Mouse (Mus musculus) hindbrain, embryonic 13.5 days (tissue): ENCODE measurements at regions not wholly inside any gene's neighbourhood (a gene's known extent, or its start where the extent isn't known, plus 50 kb on each side); places are given as distances from the start of the nearest gene placed in this dataset.

ENCODE experiments used
- ATAC-seq: fragments of 200-750 bp; cut with Nextera tagmentation; 2 replicates; pipeline ENCODE4 v1.8.0; 2017; ENCODE audit warnings: moderate TSS enrichment; ENCODE audit not compliant: low FRiP score
- H3K27ac ChIP-seq: fragments of 300-500 bp; sonication (generic); 2 replicates; pipeline ENCODE4 v1.5.1; 2015; ENCODE audit warnings: inconsistent platforms, mild to moderate bottlenecking, moderate library complexity
- H3K27me3 ChIP-seq: fragments of 300-500 bp; sonication (generic); 2 replicates; pipeline ENCODE4 v1.6.1; 2015; ENCODE audit warnings: mild to moderate bottlenecking, inconsistent platforms
- H3K36me3 ChIP-seq: fragments of 300-500 bp; sonication (generic); 2 replicates; pipeline ENCODE4 v1.6.1; 2015; ENCODE audit warnings: mild to moderate bottlenecking, inconsistent platforms
- H3K4me1 ChIP-seq: fragments of 300-500 bp; sonication (generic); replicated peaks from 2 replicates; pipeline ENCODE4 v1.6.1; 2015; ENCODE audit warnings: inconsistent platforms
- H3K4me2 ChIP-seq: fragments of 300-500 bp; sonication (generic); 2 replicates; pipeline ENCODE4 v1.6.1; 2015; ENCODE audit warnings: inconsistent platforms, mild to moderate bottlenecking, moderate library complexity
- H3K4me3 ChIP-seq: fragments of 300-500 bp; sonication (generic); 2 replicates; pipeline ENCODE4 v1.5.1; 2015; ENCODE audit warnings: mild to moderate bottlenecking, inconsistent platforms
- H3K9ac ChIP-seq: fragments of 300-500 bp; sonication (generic); 2 replicates; pipeline ENCODE4 v1.6.1; 2015; ENCODE audit warnings: mild to moderate bottlenecking, inconsistent platforms
- H3K9me3 ChIP-seq: fragments of 300-500 bp; sonication (generic); 2 replicates; pipeline ENCODE4 v1.6.1; 2016; ENCODE audit warnings: inconsistent platforms
- WGBS: fragments of 180-500 bp; shearing (Covaris S2); methylation state at CpG from one replicate; pipeline ENCODE4 v1.1.7; 2015; 5-methylcytosine and 5-hydroxymethylcytosine counted together

- H3K4me3 ChIP-seq, result no peak overlapping the region
- no peak for ATAC-seq
- no peaks in the 10 kb centered on the region for H3K27me3 ChIP-seq
- H3K9ac ChIP-seq, result no peak overlapping the region
- no peak overlapping the region for H3K27ac ChIP-seq
- 68% methylated on average over 5 of the region's 5 CpGs for WGBS
- H3K36me3 ChIP-seq, result no peaks in the 10 kb centered on the region
- H3K9me3 ChIP-seq, result no peaks in the 10 kb centered on the region
- peaks cover 24% of the 10 kb centered on the region for H3K4me1 ChIP-seq
- no peak overlapping the region for H3K4me2 ChIP-seq
Observed at GRCm38 (mm10) chr17:4268380-4268779, 572.3 kb upstream of the Nox3 start.

- WGBS, result 85% methylated on average over 5 of the region's 5 CpGs
- H3K36me3 ChIP-seq, result no peaks in the 10 kb centered on the region
Observed at GRCm38 (mm10) chr17:4272456-4272855, 576.4 kb upstream of the Nox3 start.

GRCm38 (mm10) chr17:4276722-4277121 is 580.7 kb upstream of the Nox3 start:
- no peak overlapping the region for H3K9ac ChIP-seq
- 85% methylated on average over 4 of the region's 4 CpGs for WGBS
- no peak overlapping the region for H3K27ac ChIP-seq
- H3K4me2 ChIP-seq, result no peak overlapping the region
- H3K36me3 ChIP-seq, result no peaks in the 10 kb centered on the region
- H3K9me3 ChIP-seq, result no peaks in the 10 kb centered on the region
- ATAC-seq, result no peak
- no peak overlapping the region for H3K4me3 ChIP-seq
- no peaks in the 10 kb centered on the region for H3K27me3 ChIP-seq
- no peaks in the 10 kb centered on the region for H3K4me1 ChIP-seq

More at GRCm38 (mm10) chr17:4272456-4272855, 576.4 kb upstream of the Nox3 start:
- Histone ChIP-seq H3K9ac (no peak overlapping the region), H3K27me3 (no peaks in the 10 kb centered on the region), H3K4me2 (no peak overlapping the region), H3K27ac (no peak overlapping the region), H3K4me1 (peaks cover 11% of the 10 kb centered on the region), H3K4me3 (no peak overlapping the region), H3K9me3 (no peaks in the 10 kb centered on the region)
- no peak for ATAC-seq

- Histone ChIP-seq H3K4me3 (no peak overlapping the region), H3K27ac (no peak overlapping the region), H3K9ac (no peak overlapping the region), H3K4me2 (no peak overlapping the region), H3K36me3 (no peaks in the 10 kb centered on the region), H3K4me1 (no peaks in the 10 kb centered on the region), H3K27me3 (no peaks in the 10 kb centered on the region), H3K9me3 (no peaks in the 10 kb centered on the region)
- ATAC-seq, result no peak
- WGBS, result 60% methylated on average over 4 of the region's 4 CpGs
Observed at GRCm38 (mm10) chr17:4278239-4278827, 582.3 kb upstream of the Nox3 start.

GRCm38 (mm10) chr17:4281451-4281850 is 585.4 kb upstream of the Nox3 start:
- Histone ChIP-seq H3K4me2 (no peak overlapping the region), H3K4me3 (no peak overlapping the region), H3K36me3 (no peaks in the 10 kb centered on the region), H3K9ac (no peak overlapping the region), H3K27ac (no peak overlapping the region), H3K27me3 (no peaks in the 10 kb centered on the region), H3K9me3 (no peaks in the 10 kb centered on the region), H3K4me1 (0 out of 2 replicates have a peak, but pooled peaks cover 7% of the 10 kb centered on the region)
- ATAC-seq, result no peak
- 89% methylated on average over 5 of the region's 5 CpGs for WGBS

- no peak overlapping the region for H3K4me3 ChIP-seq
- 89% methylated on average over 2 of the region's 2 CpGs for WGBS
Observed at GRCm38 (mm10) chr17:4291418-4291817, 595.4 kb upstream of the Nox3 start.

GRCm38 (mm10) chr17:4296521-4297155 is 600.6 kb upstream of the Nox3 start:
- 79% methylated on average over 6 of the region's 6 CpGs for whole genome bisulfite sequencing
- Histone ChIP-seq H3K27ac (no peak overlapping the region), H3K27me3 (no peaks in the 10 kb centered on the region), H3K9me3 (no peaks in the 10 kb centered on the region), H3K4me1 (0 out of 2 replicates have a peak, but pooled peaks cover 5% of the 10 kb centered on the region), H3K9ac (no peak overlapping the region), H3K4me2 (no peak overlapping the region), H3K4me3 (no peak overlapping the region), H3K36me3 (no peaks in the 10 kb centered on the region)
- no peak for ATAC-seq

More at GRCm38 (mm10) chr17:4291418-4291817, 595.4 kb upstream of the Nox3 start:
- Histone ChIP-seq H3K9me3 (no peaks in the 10 kb centered on the region), H3K9ac (no peak overlapping the region), H3K4me2 (no peak overlapping the region), H3K36me3 (no peaks in the 10 kb centered on the region), H3K27ac (no peak overlapping the region), H3K27me3 (no peaks in the 10 kb centered on the region), H3K4me1 (no peaks in the 10 kb centered on the region)
- no peak for ATAC-seq

- WGBS, result 79% methylated on average over 1 of the region's 1 CpGs
- no peaks in the 10 kb centered on the region for H3K27me3 ChIP-seq
- no peak for ATAC-seq
Observed at GRCm38 (mm10) chr17:4297156-4297535, 601.1 kb upstream of the Nox3 start.

GRCm38 (mm10) chr17:4301142-4301853 is 605.2 kb upstream of the Nox3 start:
- Histone ChIP-seq H3K36me3 (no peaks in the 10 kb centered on the region), H3K9ac (no peak overlapping the region), H3K4me1 (0 out of 2 replicates have a peak, but pooled peaks cover 5% of the 10 kb centered on the region), H3K27me3 (no peaks in the 10 kb centered on the region), H3K4me3 (no peak overlapping the region), H3K9me3 (no peaks in the 10 kb centered on the region), H3K4me2 (no peak overlapping the region), H3K27ac (no peak overlapping the region)
- 82% methylated on average over 12 of the region's 12 CpGs for WGBS
- ATAC-seq, result no peak

More at GRCm38 (mm10) chr17:4297156-4297535, 601.1 kb upstream of the Nox3 start:
- H3K4me1 ChIP-seq, result 0 out of 2 replicates have a peak, but pooled peaks cover 5% of the 10 kb centered on the region
- H3K4me3 ChIP-seq, result no peak overlapping the region
- H3K27ac ChIP-seq, result no peak overlapping the region
- no peaks in the 10 kb centered on the region for H3K9me3 ChIP-seq
- no peak overlapping the region for H3K9ac ChIP-seq
- no peaks in the 10 kb centered on the region for H3K36me3 ChIP-seq
- H3K4me2 ChIP-seq, result no peak overlapping the region

- Histone ChIP-seq H3K27me3 (no peaks in the 10 kb centered on the region), H3K4me1 (peaks cover 5% of the 10 kb centered on the region), H3K9me3 (no peaks in the 10 kb centered on the region), H3K36me3 (no peaks in the 10 kb centered on the region), H3K4me3 (no peak overlapping the region), H3K27ac (no peak overlapping the region), H3K4me2 (no peak overlapping the region), H3K9ac (no peak overlapping the region)
- 34% methylated on average over 4 of the region's 4 CpGs for WGBS
- peak; percentile 49; the same call in 1 of the 2 replicates for ATAC-seq
Observed at GRCm38 (mm10) chr17:4311785-4312379, 615.8 kb upstream of the Nox3 start.

GRCm38 (mm10) chr17:4319141-4319540 is 623.1 kb upstream of the Nox3 start:
- Histone ChIP-seq H3K36me3 (no peaks in the 10 kb centered on the region), H3K27me3 (no peaks in the 10 kb centered on the region), H3K4me3 (no peak overlapping the region), H3K4me2 (no peak overlapping the region), H3K27ac (no peak overlapping the region), H3K9me3 (no peaks in the 10 kb centered on the region), H3K9ac (no peak overlapping the region), H3K4me1 (no peaks in the 10 kb centered on the region)
- no peak for ATAC-seq
- 92% methylated on average over 4 of the region's 4 CpGs for WGBS

GRCm38 (mm10) chr17:4328810-4329209 is 632.7 kb upstream of the Nox3 start:
- Histone ChIP-seq H3K4me1 (no peaks in the 10 kb centered on the region), H3K9me3 (no peaks in the 10 kb centered on the region), H3K4me2 (no peak overlapping the region), H3K36me3 (no peaks in the 10 kb centered on the region), H3K9ac (no peak overlapping the region), H3K4me3 (no peak overlapping the region), H3K27me3 (no peaks in the 10 kb centered on the region), H3K27ac (no peak overlapping the region)
- 64% methylated on average over 1 of the region's 1 CpGs for WGBS
- ATAC-seq, result no peak
